Mouse (Mus musculus): ENCODE data around the gene Ephx4.

DNA sequence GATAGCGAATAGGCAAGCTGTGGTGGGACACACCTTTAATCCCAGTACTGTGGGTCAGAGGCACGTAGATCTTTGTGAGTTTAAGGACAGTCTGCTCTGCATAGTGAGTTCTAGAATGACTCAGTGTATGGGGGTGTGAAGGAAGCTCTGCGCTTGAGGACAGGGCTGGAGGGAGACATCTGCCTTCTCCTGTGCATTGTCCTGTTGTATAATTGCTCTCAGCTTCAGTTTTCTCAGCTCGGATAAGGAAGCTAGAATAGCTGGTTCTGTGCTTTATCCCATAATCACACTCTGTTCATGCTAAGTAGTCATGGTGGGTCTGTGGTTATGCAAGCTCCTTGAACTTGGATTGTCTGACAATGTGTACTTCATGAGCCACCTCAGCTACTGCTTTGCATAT lies 46.2 kb downstream of the Ephx4 start:
- TF ChIP-seq CTCF (IDR thresholded peaks at IDR 0.05; ENCODE audit: low read depth) (no peak), EP300 (optimal IDR thresholded peaks at IDR 0.05) (no peak)
